Mouse (Mus musculus): Measurements from ENCODE around the gene Rplp0. TPM values are rescaled to one million over a fixed set of nuclear protein-coding genes. Genes with fewer than 3 reads are reported as not detected.

Gene Rplp0
- polyA plus RNA-seq (2012; rRNA removed) = 3,356 and 3,688 TPM in 2 replicates

DNA sequence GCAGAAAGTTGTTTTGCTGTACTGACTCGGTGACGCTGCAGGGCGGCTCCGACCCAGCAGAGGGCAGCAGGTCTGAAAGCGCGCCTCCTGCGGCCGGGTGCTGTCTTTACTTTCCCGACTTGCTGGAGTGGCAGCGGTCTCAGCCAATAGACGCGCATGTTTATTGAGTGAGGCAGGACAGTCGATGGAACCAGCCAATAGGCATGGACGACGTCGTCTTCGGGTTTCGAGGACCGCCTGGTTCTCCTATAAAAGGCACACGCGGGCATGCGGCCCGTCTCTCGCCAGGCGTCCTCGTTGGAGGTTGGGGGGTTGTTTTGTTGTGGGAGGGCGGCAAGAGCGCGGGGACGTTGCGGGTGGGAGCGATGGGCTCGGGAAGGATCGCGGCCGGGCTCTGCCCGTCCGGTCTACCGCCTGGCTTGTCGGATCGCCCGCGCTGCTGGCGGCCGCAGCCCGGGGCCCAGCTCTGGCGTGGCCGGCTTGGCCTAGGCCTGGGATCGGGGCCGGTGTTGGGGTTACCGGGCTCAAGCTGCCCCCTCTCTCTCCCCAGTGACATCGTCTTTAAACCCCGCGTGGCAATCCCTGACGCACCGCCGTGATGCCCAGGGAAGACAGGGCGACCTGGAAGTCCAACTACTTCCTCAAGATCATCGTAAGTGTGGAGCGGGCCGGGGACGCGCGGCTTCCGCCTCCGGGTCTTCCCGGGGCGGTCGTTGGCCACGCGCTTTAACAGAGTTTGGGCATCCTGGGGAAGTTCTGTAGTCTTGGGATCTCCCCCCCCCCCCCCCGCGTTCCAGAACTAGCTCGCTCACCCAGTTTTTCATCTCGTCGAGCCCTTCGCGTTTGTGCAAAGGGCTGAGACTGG, at the start of gene Rplp0:
Rplp0 (plus strand) TSS at position 231 of the 865 bp plus-strand sequence.
- H3K4me1 ChIP-seq (replicated peaks; ENCODE audit: control insufficient read depth, insufficient read depth, low read length) = peaks cover 5% of the 10 kb centered on the region
- H3K4me3 ChIP-seq (ENCODE audit: control insufficient read depth, insufficient read depth, low read length) = peak within 1 kb of the TSS; percentile 79
- H3K36me3 ChIP-seq (ENCODE audit: control insufficient read depth, insufficient read depth, low read length) = peaks cover 29% of the 10 kb centered on the region
- under 1% methylated on average over 78 of the region's 78 CpGs for whole genome bisulfite sequencing
- no peaks in the 10 kb centered on the region for H3K27me3 ChIP-seq (ENCODE audit: control insufficient read depth, insufficient read depth, low read length)
- peak; percentile 98 for TF ChIP-seq CTCF (IDR thresholded peaks at IDR 0.05; ENCODE audit: borderline replicate concordance, control insufficient read depth, extremely low read depth, insufficient read depth, low read length, poor library complexity)
- TF ChIP-seq POLR2A (IDR thresholded peaks at IDR 0.05; ENCODE audit: control insufficient read depth, extremely low read depth, insufficient read depth, low read length, poor library complexity) = peak; percentile 99
- DNase-seq = peak; percentile 100
- H3K27ac ChIP-seq (ENCODE audit: control insufficient read depth, insufficient read depth, low read length) = no peak within 1 kb of the TSS; the same call in 1 of the 2 replicates

DNA sequence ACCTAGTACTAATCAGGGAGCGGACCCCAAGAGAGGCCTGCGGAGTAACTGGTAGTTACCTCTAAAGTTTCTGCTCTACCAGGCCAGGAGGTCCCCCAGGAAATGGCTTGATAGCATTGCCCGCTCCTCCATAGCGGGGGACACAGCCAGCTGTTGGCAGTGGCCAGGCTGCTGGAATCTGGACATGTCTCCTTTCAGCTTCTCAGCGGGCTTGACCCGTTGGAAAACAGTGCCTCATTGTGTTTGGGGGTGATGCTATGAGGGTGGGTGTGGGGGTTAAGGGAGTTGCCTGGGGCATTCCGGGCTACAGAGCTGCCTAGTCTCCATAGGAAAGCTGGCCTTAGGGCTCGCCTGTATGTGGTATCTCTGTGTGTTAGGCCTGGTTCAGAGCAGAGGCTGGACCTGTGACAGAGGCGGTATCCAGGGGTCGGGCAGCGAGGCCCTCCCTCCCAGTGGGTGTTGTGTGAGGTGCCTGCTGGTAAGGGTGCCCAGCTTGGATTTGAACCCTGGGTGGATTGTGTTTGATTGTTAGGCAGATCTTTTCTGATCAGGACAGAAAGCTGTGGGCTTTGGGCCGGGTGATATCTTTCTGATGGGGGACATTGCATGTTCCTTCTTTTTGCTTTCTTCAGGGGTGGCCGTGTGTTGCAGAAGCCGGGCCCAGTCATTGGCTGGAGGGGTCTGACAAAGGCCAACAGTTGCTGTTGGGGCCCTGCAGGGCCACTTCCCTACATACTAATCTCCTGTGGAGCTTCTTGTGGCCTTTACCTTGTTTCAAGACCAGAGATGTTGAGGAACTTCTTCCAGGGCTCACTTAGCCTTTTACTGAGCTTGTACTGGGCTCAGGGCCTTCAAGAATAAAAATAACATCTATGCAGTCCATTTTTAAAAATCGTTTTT, 49.2 kb upstream of the Rplp0 start:
- 76% methylated on average over 15 of the region's 15 CpGs for WGBS
- Histone ChIP-seq H3K27ac (ENCODE audit: control insufficient read depth, insufficient read depth, low read length) (no peak overlapping the region), H3K4me1 (replicated peaks; ENCODE audit: control insufficient read depth, insufficient read depth, low read length) (peaks cover 52% of the 10 kb centered on the region), H3K36me3 (ENCODE audit: control insufficient read depth, insufficient read depth, low read length) (no peaks in the 10 kb centered on the region), H3K27me3 (ENCODE audit: control insufficient read depth, insufficient read depth, low read length) (no peaks in the 10 kb centered on the region), H3K4me3 (ENCODE audit: control insufficient read depth, insufficient read depth, low read length) (no peak overlapping the region)
- DNase-seq = no peak
- TF ChIP-seq CTCF (IDR thresholded peaks at IDR 0.05; ENCODE audit: borderline replicate concordance, control insufficient read depth, extremely low read depth, insufficient read depth, low read length, poor library complexity) (no peak), POLR2A (IDR thresholded peaks at IDR 0.05; ENCODE audit: control insufficient read depth, extremely low read depth, insufficient read depth, low read length, poor library complexity) (no peak)

DNA sequence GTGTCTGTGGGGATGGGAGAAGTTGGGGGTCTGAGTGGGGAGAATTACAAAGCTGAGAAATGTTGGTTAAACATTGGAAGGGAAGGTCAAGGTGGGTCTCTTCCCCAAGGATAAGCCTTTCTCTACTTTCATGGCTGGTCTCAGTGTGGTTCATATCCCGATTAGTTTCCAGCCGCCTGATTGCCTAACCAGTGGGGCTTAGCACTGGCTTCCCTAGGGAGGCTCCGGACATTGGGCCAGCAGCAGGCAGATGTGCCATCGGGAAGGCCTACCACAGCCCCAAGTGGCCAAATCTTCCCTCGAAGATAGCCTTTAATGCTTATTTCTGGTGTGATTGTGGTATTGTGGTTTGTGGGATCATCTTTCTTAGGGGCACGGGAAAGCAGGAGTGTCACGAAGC, 46.9 kb upstream of the Rplp0 start:
- 52% methylated on average over 7 of the region's 7 CpGs for WGBS
- Histone ChIP-seq H3K4me3 (ENCODE audit: control insufficient read depth, insufficient read depth, low read length) (no peak overlapping the region), H3K36me3 (ENCODE audit: control insufficient read depth, insufficient read depth, low read length) (no peaks in the 10 kb centered on the region), H3K27me3 (ENCODE audit: control insufficient read depth, insufficient read depth, low read length) (no peaks in the 10 kb centered on the region), H3K4me1 (replicated peaks; ENCODE audit: control insufficient read depth, insufficient read depth, low read length) (peaks cover 71% of the 10 kb centered on the region), H3K27ac (ENCODE audit: control insufficient read depth, insufficient read depth, low read length) (no peak overlapping the region)
- no peak for DNase-seq
- TF ChIP-seq POLR2A (IDR thresholded peaks at IDR 0.05; ENCODE audit: control insufficient read depth, extremely low read depth, insufficient read depth, low read length, poor library complexity) = no peak
- TF ChIP-seq CTCF (IDR thresholded peaks at IDR 0.05; ENCODE audit: borderline replicate concordance, control insufficient read depth, extremely low read depth, insufficient read depth, low read length, poor library complexity) = no peak

DNA sequence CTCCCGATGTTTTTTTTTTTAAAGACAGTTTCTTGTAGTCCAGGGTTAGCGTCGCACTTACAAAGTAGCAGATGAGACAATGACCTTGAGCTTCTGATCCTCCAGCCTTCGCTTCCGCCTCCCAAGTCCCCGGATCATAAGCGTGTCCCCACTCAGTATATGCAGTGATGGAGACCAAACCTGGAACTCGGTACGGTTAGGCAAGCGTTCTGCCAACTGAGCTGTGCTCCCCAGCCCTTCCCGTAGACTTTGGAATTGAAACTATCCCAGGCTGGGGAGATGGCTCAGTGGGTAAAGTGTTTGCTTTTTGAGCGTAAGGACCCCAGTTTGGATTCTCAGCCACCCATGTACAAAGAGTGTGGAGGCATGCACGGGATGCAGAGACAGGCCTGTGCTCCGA, 46.0 kb upstream of the Rplp0 start:
- TF ChIP-seq POLR2A (IDR thresholded peaks at IDR 0.05; ENCODE audit: control insufficient read depth, extremely low read depth, insufficient read depth, low read length, poor library complexity) = no peak
- Histone ChIP-seq H3K36me3 (ENCODE audit: control insufficient read depth, insufficient read depth, low read length) (no peaks in the 10 kb centered on the region), H3K27ac (ENCODE audit: control insufficient read depth, insufficient read depth, low read length) (no peak overlapping the region), H3K4me3 (ENCODE audit: control insufficient read depth, insufficient read depth, low read length) (no peak overlapping the region), H3K4me1 (replicated peaks; ENCODE audit: control insufficient read depth, insufficient read depth, low read length) (peaks cover 67% of the 10 kb centered on the region), H3K27me3 (ENCODE audit: control insufficient read depth, insufficient read depth, low read length) (no peaks in the 10 kb centered on the region)
- DNase-seq = no peak
- WGBS = 97% methylated on average over 14 of the region's 14 CpGs

DNA sequence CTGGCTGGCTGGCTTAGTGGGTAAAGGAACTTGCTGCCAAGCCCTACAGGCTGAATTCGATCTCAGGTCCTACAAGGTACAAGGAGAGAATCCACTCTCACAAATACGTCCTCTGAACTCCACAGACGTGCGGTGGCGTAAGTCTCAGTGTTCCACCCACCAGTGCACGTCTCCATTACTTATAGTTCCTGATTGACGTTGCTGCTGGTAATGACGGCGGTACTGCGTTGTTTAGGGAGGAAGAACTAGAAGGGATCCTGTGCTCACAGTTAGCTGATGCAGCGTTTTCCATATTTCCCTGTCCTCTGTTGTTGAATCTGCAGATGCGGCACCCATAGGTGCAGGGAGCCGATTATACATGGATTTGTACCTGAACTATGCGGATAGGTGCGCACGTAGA, 45.5 kb upstream of the Rplp0 start:
- Histone ChIP-seq H3K4me3 (ENCODE audit: control insufficient read depth, insufficient read depth, low read length) (no peak overlapping the region), H3K27me3 (ENCODE audit: control insufficient read depth, insufficient read depth, low read length) (no peaks in the 10 kb centered on the region), H3K4me1 (replicated peaks; ENCODE audit: control insufficient read depth, insufficient read depth, low read length) (peaks cover 63% of the 10 kb centered on the region), H3K36me3 (ENCODE audit: control insufficient read depth, insufficient read depth, low read length) (no peaks in the 10 kb centered on the region), H3K27ac (ENCODE audit: control insufficient read depth, insufficient read depth, low read length) (no peak overlapping the region)
- DNase-seq = no peak
- TF ChIP-seq CTCF (IDR thresholded peaks at IDR 0.05; ENCODE audit: borderline replicate concordance, control insufficient read depth, extremely low read depth, insufficient read depth, low read length, poor library complexity) (no peak), POLR2A (IDR thresholded peaks at IDR 0.05; ENCODE audit: control insufficient read depth, extremely low read depth, insufficient read depth, low read length, poor library complexity) (no peak)
- WGBS = 97% methylated on average over 16 of the region's 16 CpGs

DNA sequence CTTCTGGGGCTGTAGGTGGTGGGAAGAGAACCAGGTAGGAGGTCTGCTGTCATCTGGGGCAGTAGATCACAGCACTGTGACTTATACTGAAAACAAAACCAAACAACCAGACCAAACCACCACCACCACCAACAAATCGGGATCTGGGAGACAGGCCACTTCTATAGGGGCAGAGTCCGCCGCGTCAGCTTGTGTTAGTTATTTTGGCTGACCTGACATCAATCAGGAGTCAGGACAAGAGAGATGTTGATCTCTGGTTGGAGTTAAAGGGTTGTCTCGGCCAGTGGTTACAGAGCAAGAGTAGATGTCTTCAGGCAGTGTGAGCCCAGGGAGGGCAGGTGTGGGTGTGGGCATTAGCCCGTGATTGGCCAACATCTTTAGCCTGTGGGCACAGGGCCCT, 44.9 kb upstream of the Rplp0 start:
- peaks cover 63% of the 10 kb centered on the region for H3K4me1 ChIP-seq (replicated peaks; ENCODE audit: control insufficient read depth, insufficient read depth, low read length)
- no peak for DNase-seq
- TF ChIP-seq CTCF (IDR thresholded peaks at IDR 0.05; ENCODE audit: borderline replicate concordance, control insufficient read depth, extremely low read depth, insufficient read depth, low read length, poor library complexity) = no peak
- no peak for TF ChIP-seq POLR2A (IDR thresholded peaks at IDR 0.05; ENCODE audit: control insufficient read depth, extremely low read depth, insufficient read depth, low read length, poor library complexity)
- no peaks in the 10 kb centered on the region for H3K27me3 ChIP-seq (ENCODE audit: control insufficient read depth, insufficient read depth, low read length)
- H3K36me3 ChIP-seq (ENCODE audit: control insufficient read depth, insufficient read depth, low read length) = no peaks in the 10 kb centered on the region
- H3K27ac ChIP-seq (ENCODE audit: control insufficient read depth, insufficient read depth, low read length) = no peak overlapping the region
- WGBS = 88% methylated on average over 6 of the region's 6 CpGs
- no peak overlapping the region for H3K4me3 ChIP-seq (ENCODE audit: control insufficient read depth, insufficient read depth, low read length)
